Comparison of ENCODE assay signal across 11 mouse cellular contexts in the genomic region with DNA sequence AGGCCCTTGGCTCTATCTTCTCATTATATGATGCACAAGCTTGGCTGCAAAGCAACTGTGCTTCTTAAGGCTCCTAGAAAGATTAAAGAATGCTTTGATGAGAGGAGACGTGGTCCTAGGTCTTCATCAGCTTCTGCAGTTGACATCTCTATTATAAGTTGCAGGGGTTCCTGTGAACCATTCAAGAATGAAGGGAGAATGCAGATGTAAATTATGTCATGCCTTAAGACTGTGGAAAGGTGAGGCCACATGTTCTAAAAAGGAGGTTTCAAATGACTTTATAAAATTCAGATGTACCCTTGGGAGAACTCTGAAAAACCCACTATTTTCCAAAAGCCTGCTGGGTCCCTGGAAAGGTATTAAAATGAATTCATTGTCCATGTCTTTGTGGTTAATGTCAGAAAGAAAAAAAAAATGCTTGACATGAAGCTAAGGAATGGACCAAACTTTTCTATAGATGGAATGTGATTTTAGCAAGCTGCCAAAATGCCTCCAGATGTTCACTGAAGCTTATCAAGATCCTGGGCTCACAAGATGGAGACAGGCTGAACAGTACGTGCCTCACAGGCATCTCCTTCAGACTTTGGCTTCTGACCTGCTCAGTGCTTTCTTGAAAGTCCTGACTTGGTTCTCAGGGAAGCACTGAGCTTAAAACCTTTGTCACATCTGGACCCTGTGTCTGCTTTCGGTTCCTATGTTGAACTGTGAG.
"Had no signal": no experiment of that assay in that cellular context is flagged by ENCODE, and none has a peak within 500 bp of the region (broad histone marks: within the 10 kb centered on the region; RNA-seq: fewer than 3 reads in every experiment).

No protein-coding gene starts in this region.

- H3K4me2 ChIP-seq: limb, embryonic 12.5 days; liver, embryonic 12.5 days; midbrain, embryonic 12.5 days; neural tube, embryonic 13.5 days had no signal

- H3K9ac ChIP-seq: limb, embryonic 12.5 days; liver, embryonic 12.5 days; midbrain, embryonic 12.5 days; neural tube, embryonic 13.5 days had no signal

- H3K4me3 ChIP-seq: left cerebral cortex, adult 2 months; limb, embryonic 12.5 days; liver, embryonic 12.5 days; midbrain, embryonic 12.5 days; neural tube, embryonic 13.5 days had no signal

- H3K27ac ChIP-seq: left cerebral cortex, adult 2 months; limb, embryonic 12.5 days; liver, embryonic 12.5 days; midbrain, embryonic 12.5 days; neural tube, embryonic 13.5 days had no signal

- H3K27me3 ChIP-seq: limb, embryonic 12.5 days; liver, embryonic 12.5 days; midbrain, embryonic 12.5 days; neural tube, embryonic 13.5 days had no signal

- DNase-seq: kidney, postnatal 10 days; retina, postnatal 1 day; right cerebral cortex, postnatal 14 days; thymus, postnatal 36 days had no signal

- H3K4me1 ChIP-seq: liver, embryonic 12.5 days; midbrain, embryonic 12.5 days; neural tube, embryonic 13.5 days had no signal

- H3K36me3 ChIP-seq: limb, embryonic 12.5 days; liver, embryonic 12.5 days; midbrain, embryonic 12.5 days; neural tube, embryonic 13.5 days had no signal

- H3K9me3 ChIP-seq: limb, embryonic 12.5 days; midbrain, embryonic 12.5 days; neural tube, embryonic 13.5 days had no signal

- ATAC-seq: intestine, postnatal 0 days; liver, embryonic 12.5 days; midbrain, embryonic 16.5 days had no signal
